Mouse (Mus musculus) cortical plate, adult 2 months (tissue): ENCODE data around the gene Irf4.

ENCODE experiments used
- CTCF ChIP-seq: fragments of 200-500 bp; IDR thresholded peaks from 2 replicates; pipeline ENCODE4 v1.5.1; 2011; ENCODE audit warnings: mild to moderate bottlenecking, control low read depth, low read length; ENCODE audit not compliant: insufficient read depth; ENCODE audit errors: extremely low read depth
- POLR2A ChIP-seq: fragments of 200-500 bp; IDR thresholded peaks from 2 replicates; pipeline ENCODE4 v1.6.1; 2011; ENCODE audit warnings: mild to moderate bottlenecking, low read length, control low read depth; ENCODE audit not compliant: insufficient read depth; ENCODE audit errors: extremely low read depth

- TF ChIP-seq CTCF (no peak), POLR2A (no peak)
These were observed 35.4 kb upstream of the Irf4 start for GRCm38 (mm10) chr13:30713621-30714020.
